Mouse (Mus musculus) liver, embryonic 14.5 days (tissue): ENCODE measurements around the gene 4930524B15Rik.

Experiments used
- CTCF ChIP-seq: IDR thresholded peaks from 2 replicates; pipeline ENCODE4 v1.5.1; 2016; ENCODE audit warnings: antibody characterized with exemption, low read depth, control low read depth
- EP300 ChIP-seq: IDR thresholded peaks from 2 replicates; pipeline ENCODE4 v1.6.1; 2016; ENCODE audit warnings: antibody characterized with exemption, low read depth

- TF ChIP-seq EP300 (no peak), CTCF (no peak)
Measured at GRCm38 (mm10) chr11:32010663-32010970, 45.2 kb downstream of the 4930524B15Rik start.
